Mouse (Mus musculus): ENCODE results near the gene Gm42688.
A peak's percentile ranks its signal among the peaks of the same experiment; 100 is the strongest.

Gm42688 gene

DNA sequence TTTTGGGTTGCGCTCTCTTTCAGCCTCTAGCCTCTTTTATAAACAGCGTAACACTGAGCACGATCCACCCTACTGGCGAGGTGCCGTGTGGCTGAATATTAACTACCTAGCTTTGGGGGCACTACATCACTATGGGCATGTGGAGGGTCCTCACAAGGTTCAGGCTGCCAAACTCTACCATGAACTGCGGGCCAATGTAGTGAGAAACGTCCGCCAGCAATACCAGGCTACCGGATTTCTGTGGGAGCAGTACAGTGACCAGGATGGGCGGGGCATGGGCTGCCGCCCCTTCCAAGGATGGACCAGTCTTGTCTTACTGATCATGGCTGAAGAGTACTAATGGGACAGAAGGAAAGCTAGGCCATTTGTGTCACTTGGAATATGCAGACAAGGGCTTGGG is 17.0 kb downstream of the Gm42688 start:
- Histone ChIP-seq H3K9me3 (ENCODE audit: low read length) (no peaks in the 10 kb centered on the region), H3K27me3 (ENCODE audit: insufficient read depth, low read length) (no peaks in the 10 kb centered on the region), H3K4me3 (replicated peaks; ENCODE audit: low read length) (no peak overlapping the region), H3K4me1 (replicated peaks; ENCODE audit: low read depth, low read length) (peaks cover 71% of the 10 kb centered on the region), H3K36me3 (ENCODE audit: insufficient read depth, low read length) (peaks cover 42% of the 10 kb centered on the region)
- TF ChIP-seq CTCF (conservative IDR thresholded peaks at IDR 0.05; ENCODE audit: low read length) (no peak), POU5F1 (IDR thresholded peaks at IDR 0.05; ENCODE audit: borderline replicate concordance, low read length) (no peak), NANOG (IDR thresholded peaks at IDR 0.05; ENCODE audit: borderline replicate concordance, low read length) (no peak)

DNA sequence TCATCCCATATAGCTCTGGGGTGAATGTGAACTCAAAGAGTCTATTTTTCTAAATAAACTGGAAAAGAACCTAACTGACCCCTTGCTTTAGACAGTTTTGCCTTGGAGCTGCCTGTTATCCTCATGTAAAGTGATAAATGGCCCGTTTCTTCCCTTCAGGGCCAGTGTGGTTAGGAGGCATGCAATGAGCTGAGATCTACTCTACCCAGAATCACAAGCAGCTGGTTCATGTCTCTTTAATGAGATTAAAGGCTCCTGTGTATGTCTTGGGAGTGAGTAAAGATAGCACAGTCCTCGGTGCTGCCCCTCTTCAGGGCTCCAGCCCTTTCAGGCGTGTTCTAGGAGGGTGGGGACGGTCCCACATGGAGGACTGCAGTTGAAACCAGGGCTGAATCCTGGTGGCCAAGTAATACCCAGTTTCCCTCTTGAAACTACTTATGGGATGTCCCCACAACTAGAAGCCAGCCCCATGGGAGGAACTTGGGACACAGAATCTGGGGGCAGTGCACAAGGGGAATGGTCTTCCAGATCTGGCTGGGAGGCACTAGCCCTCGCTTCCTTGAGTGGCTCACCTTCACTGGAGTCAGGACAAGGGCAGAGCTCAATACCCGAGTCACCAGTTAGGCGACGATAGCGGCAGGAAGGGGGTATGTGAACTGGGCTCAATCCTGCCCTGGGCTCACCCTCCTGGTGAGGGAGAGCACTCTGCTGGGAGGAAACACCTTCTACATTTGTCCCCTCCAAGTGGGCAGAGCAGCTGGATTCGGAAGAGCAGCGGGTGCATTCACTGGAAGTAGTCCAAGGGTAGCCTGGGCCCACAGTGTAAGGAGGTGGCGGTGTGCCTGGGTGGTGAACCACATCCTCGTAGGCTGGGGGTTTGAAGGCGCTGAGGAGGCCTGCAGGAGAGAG is 17.7 kb downstream of the Gm42688 start:
- TF ChIP-seq CTCF (conservative IDR thresholded peaks at IDR 0.05; ENCODE audit: low read length) (no peak), POU5F1 (IDR thresholded peaks at IDR 0.05; ENCODE audit: borderline replicate concordance, low read length) (no peak), NANOG (IDR thresholded peaks at IDR 0.05; ENCODE audit: borderline replicate concordance, low read length) (no peak)
- Histone ChIP-seq H3K36me3 (ENCODE audit: insufficient read depth, low read length) (peaks cover 48% of the 10 kb centered on the region), H3K4me3 (replicated peaks; ENCODE audit: low read length) (0 out of 2 replicates have a peak overlapping the region, but pooled peaks have one; percentile 3), H3K4me1 (replicated peaks; ENCODE audit: low read depth, low read length) (peaks cover 73% of the 10 kb centered on the region), H3K9me3 (ENCODE audit: low read length) (no peaks in the 10 kb centered on the region), H3K27me3 (ENCODE audit: insufficient read depth, low read length) (no peaks in the 10 kb centered on the region)

DNA sequence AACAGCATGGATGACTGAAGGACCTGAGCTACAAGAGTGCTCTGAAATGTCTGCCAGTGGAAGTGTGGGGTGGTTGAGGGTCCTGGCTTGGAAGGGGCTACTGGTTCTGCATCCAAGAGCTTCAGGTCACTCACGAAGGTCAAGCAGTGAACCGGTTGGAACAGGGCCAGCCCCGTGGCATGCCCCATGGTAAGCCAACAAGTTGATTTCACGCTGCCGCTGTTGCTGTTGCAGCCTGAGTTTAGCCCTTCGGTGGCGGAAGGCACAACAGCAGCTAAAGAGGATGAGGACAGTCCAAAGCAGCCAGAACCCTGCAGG is 18.3 kb downstream of the Gm42688 start:
- Histone ChIP-seq H3K27me3 (ENCODE audit: insufficient read depth, low read length) (no peaks in the 10 kb centered on the region), H3K9me3 (ENCODE audit: low read length) (no peaks in the 10 kb centered on the region), H3K36me3 (ENCODE audit: insufficient read depth, low read length) (peaks cover 48% of the 10 kb centered on the region), H3K4me1 (replicated peaks; ENCODE audit: low read depth, low read length) (peaks cover 73% of the 10 kb centered on the region), H3K4me3 (replicated peaks; ENCODE audit: low read length) (peak overlapping the region; percentile 91; the same call in 1 of the 2 replicates)
- no peak for TF ChIP-seq CTCF (conservative IDR thresholded peaks at IDR 0.05; ENCODE audit: low read length)
- TF ChIP-seq NANOG (IDR thresholded peaks at IDR 0.05; ENCODE audit: borderline replicate concordance, low read length): no peak
- TF ChIP-seq POU5F1 (IDR thresholded peaks at IDR 0.05; ENCODE audit: borderline replicate concordance, low read length): no peak

DNA sequence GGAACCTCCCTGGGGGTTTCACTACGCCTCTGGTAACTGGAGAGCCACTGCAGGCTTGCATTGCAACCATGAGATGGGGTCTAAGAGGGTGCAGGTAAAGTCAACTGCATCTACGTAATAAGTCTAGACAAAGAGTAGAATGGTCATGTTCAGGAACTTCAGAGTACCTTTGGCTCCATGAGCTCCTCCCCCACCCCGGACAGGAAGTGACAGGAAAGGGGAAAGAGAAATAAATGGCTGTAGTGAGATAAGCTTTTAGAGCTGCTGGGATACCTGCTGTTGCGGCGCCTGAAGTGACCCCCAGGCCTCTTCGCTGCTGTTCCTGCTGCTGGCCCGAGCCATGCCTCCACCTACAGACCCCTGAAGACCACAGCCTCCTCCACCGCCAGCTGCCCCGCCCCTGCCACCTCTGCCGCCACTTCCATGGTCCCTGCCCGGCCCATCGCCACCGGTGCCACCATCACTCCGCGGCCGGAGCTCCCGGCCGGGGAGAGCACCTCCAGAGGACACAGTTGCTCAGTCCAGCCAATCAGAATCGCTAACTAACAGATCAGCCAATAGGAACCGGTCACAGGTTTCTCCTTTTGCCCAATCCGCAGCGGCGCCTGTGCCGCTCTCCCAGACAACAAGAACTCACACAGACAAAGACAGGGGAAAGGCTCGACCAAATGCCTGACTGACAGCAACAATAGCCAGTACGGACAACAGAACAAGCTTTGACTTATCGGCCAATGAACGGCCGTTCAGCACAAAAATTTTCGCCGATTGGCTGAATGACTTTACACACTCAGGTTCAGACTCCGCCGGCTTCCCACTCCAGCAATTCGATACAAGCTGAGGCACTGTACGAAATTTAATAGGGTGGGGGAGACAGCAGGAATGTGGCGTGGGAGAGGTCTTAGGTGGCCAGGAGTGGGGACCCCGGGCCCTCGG is 19.8 kb downstream of the Gm42688 start, which contains the start of gene Wbp1:
Gene Wbp1, minus strand, starts transcription at position 630 of the 933 bp plus-strand sequence.
- Histone ChIP-seq H3K9me3 (ENCODE audit: low read length) (no peaks in the 10 kb centered on the region), H3K4me3 (replicated peaks; ENCODE audit: low read length) (peak within 1 kb of the TSS; percentile 91), H3K36me3 (ENCODE audit: insufficient read depth, low read length) (peaks cover 48% of the 10 kb centered on the region), H3K4me1 (replicated peaks; ENCODE audit: low read depth, low read length) (peaks cover 76% of the 10 kb centered on the region), H3K27me3 (ENCODE audit: insufficient read depth, low read length) (no peaks in the 10 kb centered on the region)
- TF ChIP-seq CTCF (conservative IDR thresholded peaks at IDR 0.05; ENCODE audit: low read length) (no peak), NANOG (IDR thresholded peaks at IDR 0.05; ENCODE audit: borderline replicate concordance, low read length) (no peak), POU5F1 (IDR thresholded peaks at IDR 0.05; ENCODE audit: borderline replicate concordance, low read length) (no peak)

DNA sequence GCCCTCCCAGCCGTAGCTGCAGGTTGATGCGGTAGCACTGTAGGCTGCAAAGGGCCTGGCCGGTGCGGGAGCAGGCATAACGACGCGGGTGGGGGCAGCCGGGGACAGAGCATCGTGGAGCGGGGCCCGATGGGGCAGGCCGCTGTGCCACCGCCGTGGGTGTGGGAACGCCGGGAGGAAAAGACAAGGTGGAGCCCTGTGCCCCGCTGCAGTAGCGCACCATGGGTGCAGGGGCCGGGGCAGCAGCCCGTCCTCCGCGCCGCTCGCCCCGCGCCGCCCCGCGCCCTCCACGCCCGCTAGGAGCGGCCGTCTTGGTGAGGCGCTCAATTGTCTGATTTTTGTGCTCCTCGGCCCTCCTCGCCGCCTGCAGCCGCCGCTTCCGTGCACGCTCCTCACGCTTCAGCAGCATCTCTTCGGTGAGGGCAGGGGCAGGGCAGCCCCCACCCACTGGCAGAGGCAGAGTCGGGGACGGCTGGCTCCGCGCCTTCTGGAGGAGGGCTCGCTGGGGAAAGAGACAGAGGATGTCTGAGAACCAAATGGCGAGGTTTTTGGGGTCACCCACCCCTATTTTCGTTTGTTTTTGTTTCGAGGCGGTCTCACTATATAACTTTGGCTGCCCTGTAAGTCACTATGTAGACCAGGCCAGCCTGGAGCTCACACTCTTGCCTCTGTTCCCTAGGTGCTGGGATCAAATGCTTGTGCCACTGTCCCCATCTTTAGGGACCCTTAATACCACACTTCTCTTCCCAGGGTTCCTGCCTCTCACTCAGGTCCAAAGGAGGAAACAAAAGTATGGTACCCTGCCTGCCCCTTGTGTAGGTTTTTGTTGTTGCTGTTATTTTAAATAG is 20.7 kb downstream of the Gm42688 start:
- H3K4me3 ChIP-seq (replicated peaks; ENCODE audit: low read length): peak overlapping the region; percentile 91
- no peaks in the 10 kb centered on the region for H3K9me3 ChIP-seq (ENCODE audit: low read length)
- H3K27me3 ChIP-seq (ENCODE audit: insufficient read depth, low read length): no peaks in the 10 kb centered on the region
- no peak for TF ChIP-seq NANOG (IDR thresholded peaks at IDR 0.05; ENCODE audit: borderline replicate concordance, low read length)
- no peak for TF ChIP-seq CTCF (conservative IDR thresholded peaks at IDR 0.05; ENCODE audit: low read length)
- TF ChIP-seq POU5F1 (IDR thresholded peaks at IDR 0.05; ENCODE audit: borderline replicate concordance, low read length): no peak
- peaks cover 40% of the 10 kb centered on the region for H3K36me3 ChIP-seq (ENCODE audit: insufficient read depth, low read length)
- peaks cover 67% of the 10 kb centered on the region for H3K4me1 ChIP-seq (replicated peaks; ENCODE audit: low read depth, low read length)

DNA sequence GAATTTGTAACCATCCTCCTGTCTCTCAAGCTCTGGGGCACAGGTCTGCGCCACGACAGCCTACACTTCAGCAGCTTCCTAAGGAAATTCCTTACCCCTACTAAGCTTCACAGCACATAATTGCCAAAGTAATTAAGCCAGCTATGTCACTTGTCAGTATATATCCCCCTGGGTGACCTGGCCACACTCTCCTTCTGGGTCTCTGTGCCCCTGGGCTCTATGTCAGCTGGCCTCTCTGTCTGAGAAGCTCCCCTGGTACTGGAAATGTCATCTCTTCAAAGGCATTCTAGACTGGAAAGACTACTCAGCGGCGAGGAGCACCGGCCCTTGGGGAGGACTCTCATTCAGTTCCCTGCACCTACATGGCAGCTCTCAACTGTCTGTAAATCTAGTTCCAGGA is 21.5 kb downstream of the Gm42688 start:
- TF ChIP-seq CTCF (conservative IDR thresholded peaks at IDR 0.05; ENCODE audit: low read length) (no peak), POU5F1 (IDR thresholded peaks at IDR 0.05; ENCODE audit: borderline replicate concordance, low read length) (no peak), NANOG (IDR thresholded peaks at IDR 0.05; ENCODE audit: borderline replicate concordance, low read length) (no peak)
- H3K9me3 ChIP-seq (ENCODE audit: low read length): no peaks in the 10 kb centered on the region
- H3K36me3 ChIP-seq (ENCODE audit: insufficient read depth, low read length): peaks cover 32% of the 10 kb centered on the region
- no peaks in the 10 kb centered on the region for H3K27me3 ChIP-seq (ENCODE audit: insufficient read depth, low read length)
- H3K4me3 ChIP-seq (replicated peaks; ENCODE audit: low read length): 0 out of 2 replicates have a peak overlapping the region, but pooled peaks have one; percentile 91
- H3K4me1 ChIP-seq (replicated peaks; ENCODE audit: low read depth, low read length): peaks cover 60% of the 10 kb centered on the region

DNA sequence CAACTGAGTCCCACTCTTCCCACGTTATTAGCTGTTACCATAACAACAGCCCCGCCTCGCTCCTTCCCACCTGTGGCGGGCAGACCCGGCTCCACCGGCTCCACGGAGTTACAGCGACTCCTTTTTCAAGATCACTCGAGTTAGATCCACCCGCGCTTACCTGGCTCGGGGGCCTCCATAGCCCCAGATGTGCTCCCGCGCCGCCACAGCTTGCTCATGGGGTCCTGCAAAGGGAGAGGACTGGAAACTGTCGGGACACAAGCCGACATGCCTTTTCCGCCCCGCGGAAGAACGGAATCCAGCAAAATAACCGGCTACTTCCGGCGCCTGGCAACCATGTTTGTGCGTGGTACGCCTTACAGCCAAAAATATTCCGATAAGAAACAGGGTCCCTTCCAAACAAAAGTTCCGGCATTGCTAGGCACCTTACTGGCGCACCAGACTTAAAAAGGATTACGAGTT is 23.5 kb downstream of the Gm42688 start:
- TF ChIP-seq NANOG (IDR thresholded peaks at IDR 0.05; ENCODE audit: borderline replicate concordance, low read length) (no peak), CTCF (conservative IDR thresholded peaks at IDR 0.05; ENCODE audit: low read length) (no peak), POU5F1 (IDR thresholded peaks at IDR 0.05; ENCODE audit: borderline replicate concordance, low read length) (no peak)

More for the DNA sequence above, 23.5 kb downstream of the Gm42688 start:
- Histone ChIP-seq H3K9me3 (ENCODE audit: low read length) (no peaks in the 10 kb centered on the region), H3K4me1 (replicated peaks; ENCODE audit: low read depth, low read length) (peaks cover 44% of the 10 kb centered on the region), H3K36me3 (ENCODE audit: insufficient read depth, low read length) (peaks cover 13% of the 10 kb centered on the region), H3K27me3 (ENCODE audit: insufficient read depth, low read length) (no peaks in the 10 kb centered on the region), H3K4me3 (replicated peaks; ENCODE audit: low read length) (peak overlapping the region; percentile 91)
